Mouse (Mus musculus): ENCODE data around the gene Synm. TPM values are rescaled to one million over a fixed set of nuclear protein-coding genes. Genes with fewer than 3 reads are reported as not detected.

Gene Synm
- total RNA-seq (2021): 1 to 10 TPM; 5.5 to 5.6 TPM

- DNase-seq: peak; percentile 98
Measured at GRCm38 (mm10) chr7:67759629-67759995, at the start of gene Synm. Synm (minus strand) TSS chr7:67759742.

GRCm38 (mm10) chr7:67803857-67804215, 44.3 kb upstream of the Synm start:
- DNase-seq: no peak

- DNase-seq: peak; percentile 98
Measured at GRCm38 (mm10) chr7:67803015-67803856, 43.7 kb upstream of the Synm start.

GRCm38 (mm10) chr7:67801022-67801421, 41.5 kb upstream of the Synm start:
- no peak for DNase-seq

GRCm38 (mm10) chr7:67800547-67800946, 41.0 kb upstream of the Synm start:
- DNase-seq: no peak

GRCm38 (mm10) chr7:67798476-67798875, 38.9 kb upstream of the Synm start:
- no peak for DNase-seq

- no peak for DNase-seq
Measured at GRCm38 (mm10) chr7:67797065-67797464, 37.5 kb upstream of the Synm start.

- no peak for DNase-seq
Measured at GRCm38 (mm10) chr7:67793449-67793848, 33.9 kb upstream of the Synm start.

- DNase-seq: no peak
Measured at GRCm38 (mm10) chr7:67791256-67791655, 31.7 kb upstream of the Synm start.

- DNase-seq: peak; percentile 80
Measured at GRCm38 (mm10) chr7:67788713-67789112, 29.2 kb upstream of the Synm start.

GRCm38 (mm10) chr7:67787861-67788260, 28.3 kb upstream of the Synm start:
- DNase-seq: no peak

GRCm38 (mm10) chr7:67776636-67777305, 17.2 kb upstream of the Synm start:
- DNase-seq: no peak

GRCm38 (mm10) chr7:67775623-67776022, 16.1 kb upstream of the Synm start:
- DNase-seq: no peak

GRCm38 (mm10) chr7:67772231-67772630, 12.7 kb upstream of the Synm start:
- no peak for DNase-seq

GRCm38 (mm10) chr7:67769487-67769886, 9.9 kb upstream of the Synm start:
- DNase-seq: no peak

GRCm38 (mm10) chr7:67768125-67768524, 8.6 kb upstream of the Synm start:
- DNase-seq: no peak

- DNase-seq: no peak
Measured at GRCm38 (mm10) chr7:67763625-67764024, 4.1 kb upstream of the Synm start.

- peak; percentile 67 for DNase-seq
Measured at GRCm38 (mm10) chr7:67758858-67759628, 499 bp downstream of the Synm start.

GRCm38 (mm10) chr7:67758506-67758857, 1.1 kb downstream of the Synm start:
- DNase-seq: no peak

GRCm38 (mm10) chr7:67756636-67757035, 2.9 kb downstream of the Synm start:
- DNase-seq: no peak

GRCm38 (mm10) chr7:67755366-67755765, 4.2 kb downstream of the Synm start:
- no peak for DNase-seq

- peak; percentile 32 for DNase-seq
Measured at GRCm38 (mm10) chr7:67754606-67755005, 4.9 kb downstream of the Synm start.
